Mouse (Mus musculus) cerebellum, adult 2 months (tissue): ENCODE data around the gene Ccdc12. TPM values are rescaled to one million over a fixed set of nuclear protein-coding genes. Genes with fewer than 3 reads are reported as not detected.

ENCODE experiments used
- DNase-seq, 2 experiments: peaks; one replicate each; pipeline ENCODE4 v3.0.0; 2021
- H3K27ac ChIP-seq: fragments of 200-500 bp; 2 replicates; pipeline ENCODE4 v1.5.1; 2012; ENCODE audit warnings: low read length, control low read depth, inconsistent platforms; ENCODE audit not compliant: insufficient read depth
- H3K27me3 ChIP-seq: fragments of 200-500 bp; 2 replicates; pipeline ENCODE4 v1.6.1; 2012; ENCODE audit warnings: inconsistent platforms, mild to moderate bottlenecking, low read length, moderate library complexity; ENCODE audit not compliant: control insufficient read depth, insufficient read depth
- H3K4me1 ChIP-seq: fragments of 200-500 bp; 2 replicates; pipeline ENCODE4 v1.6.1; 2011; ENCODE audit warnings: low read length; ENCODE audit not compliant: control insufficient read depth, insufficient read depth
- H3K4me3 ChIP-seq: fragments of 200-500 bp; replicated peaks from 2 replicates; pipeline ENCODE3; 2011; ENCODE audit warnings: mild to moderate bottlenecking, low read depth, low read length, control low read depth; ENCODE audit not compliant: insufficient read depth
- CTCF ChIP-seq: fragments of 200-500 bp; IDR thresholded peaks from 2 replicates; pipeline ENCODE4 v1.5.1; 2011; ENCODE audit warnings: low read depth, mild to moderate bottlenecking, control low read depth, low read length, moderate library complexity, borderline replicate concordance; ENCODE audit not compliant: insufficient read depth
- POLR2A ChIP-seq: fragments of 200-500 bp; IDR thresholded peaks from 2 replicates; pipeline ENCODE4 v1.6.1; 2011; ENCODE audit warnings: low read length, control low read depth, borderline replicate concordance; ENCODE audit not compliant: insufficient read depth
- WGBS: fragments of 180-500 bp; shearing (Covaris S2); methylation state at CpG from one replicate; pipeline ENCODE4 v1.1.7; 2018; 5-methylcytosine and 5-hydroxymethylcytosine counted together
- polyA plus RNA-seq: library from polyadenylated mRNA; depleted of rRNA; stranded (reverse); fragments of >200 nt; gene quantifications from 2 replicates; pipeline ENCODE4 v1.2.3, GENCODE M21; 2012

Gene Ccdc12
- polyA plus RNA-seq, 1 experiment: 102 TPM

DNA sequence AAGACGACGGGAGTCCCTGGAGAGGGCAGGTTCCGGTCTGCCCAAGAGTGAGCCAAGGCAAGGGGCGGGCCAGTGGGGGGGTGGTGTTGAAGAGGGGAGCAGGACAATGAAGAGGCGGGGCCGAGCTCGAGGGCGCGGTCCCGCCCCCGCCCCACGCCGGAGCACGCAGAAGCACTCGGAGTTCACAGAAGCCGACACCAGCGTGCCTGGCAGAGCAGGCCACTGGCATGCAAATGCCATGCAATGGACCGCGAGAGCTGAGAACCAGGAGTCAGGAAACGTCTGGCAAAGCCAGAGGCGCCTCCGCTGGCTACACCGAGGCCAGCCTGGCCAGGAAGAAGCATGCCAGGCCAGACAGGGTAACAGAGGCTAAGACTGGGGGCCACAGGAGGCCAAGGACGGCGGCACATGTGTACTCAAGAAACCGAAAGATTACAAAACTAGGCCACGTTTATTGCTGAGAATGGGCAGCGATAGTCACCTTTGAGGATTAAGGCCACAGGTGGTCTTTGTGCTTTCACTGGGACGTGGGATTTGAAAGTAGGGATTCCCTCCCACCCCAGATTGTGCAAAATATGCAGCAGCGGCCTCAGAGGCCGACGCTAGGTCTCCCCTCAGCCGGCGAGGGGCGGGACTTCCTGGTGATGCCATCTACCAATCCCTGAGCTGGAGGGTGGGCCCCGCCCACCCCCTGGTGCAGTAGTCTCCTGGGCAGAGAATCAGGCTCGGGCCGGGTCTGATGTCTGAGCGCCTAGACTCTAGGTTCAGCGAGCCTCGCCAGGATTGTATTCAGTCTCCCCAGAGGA is 31.7 kb upstream of the Ccdc12 start, which contains the start of gene Nradd:
Nradd (minus strand) TSS at position 92 of the 806 bp plus-strand sequence.
- H3K4me3 ChIP-seq: peak within 1 kb of the TSS; percentile 85
- H3K27me3 ChIP-seq: no peaks in the 10 kb centered on the region
- peak; percentile 85; the same call in 1 of the 2 replicates for TF ChIP-seq POLR2A
- TF ChIP-seq CTCF: 0 out of 2 replicates have a peak, but pooled peaks have one; percentile 11
- DNase-seq: peak; percentile 88 to 91
- peak within 1 kb of the TSS; percentile 55; the same call in 1 of the 2 replicates for H3K27ac ChIP-seq
- H3K4me1 ChIP-seq: peaks cover 3% of the 10 kb centered on the region; the same call in 1 of the 2 replicates
- WGBS: under 1% methylated on average over 41 of the region's 41 CpGs

DNA sequence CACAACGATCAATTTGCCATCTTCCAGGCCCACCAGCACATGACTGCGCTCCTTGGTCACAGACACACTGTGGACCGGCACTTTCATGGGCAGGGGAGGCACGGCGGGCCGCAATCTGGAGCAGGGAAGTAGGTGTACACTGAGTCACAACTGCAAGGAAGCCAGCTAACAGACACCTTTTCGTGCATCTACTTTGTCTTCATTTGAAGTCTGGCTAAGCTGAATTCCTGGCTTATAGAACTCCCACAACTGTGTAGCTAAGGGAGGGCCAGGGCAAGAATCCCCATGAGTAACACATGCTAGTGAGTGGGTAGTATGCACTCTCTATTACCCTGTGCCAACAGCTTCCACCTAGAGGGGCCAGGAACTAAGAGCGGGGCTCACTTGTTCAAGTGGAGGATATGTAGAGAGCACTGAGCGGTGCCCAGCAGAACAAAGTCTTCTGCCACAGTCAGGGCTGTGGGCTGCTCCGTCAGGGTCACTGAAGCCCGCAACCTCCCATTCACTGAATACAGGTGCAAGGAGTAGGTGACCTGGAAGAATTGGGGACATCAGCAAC is 30.9 kb upstream of the Ccdc12 start:
- peak overlapping the region; percentile 55; the same call in 1 of the 2 replicates for H3K27ac ChIP-seq
- H3K4me1 ChIP-seq: peaks cover 3% of the 10 kb centered on the region; the same call in 1 of the 2 replicates
- TF ChIP-seq POLR2A (no peak), CTCF (no peak)
- peak overlapping the region; percentile 85 for H3K4me3 ChIP-seq
- no peak for DNase-seq
- H3K27me3 ChIP-seq: no peaks in the 10 kb centered on the region
- 68% methylated on average over 11 of the region's 11 CpGs for WGBS

DNA sequence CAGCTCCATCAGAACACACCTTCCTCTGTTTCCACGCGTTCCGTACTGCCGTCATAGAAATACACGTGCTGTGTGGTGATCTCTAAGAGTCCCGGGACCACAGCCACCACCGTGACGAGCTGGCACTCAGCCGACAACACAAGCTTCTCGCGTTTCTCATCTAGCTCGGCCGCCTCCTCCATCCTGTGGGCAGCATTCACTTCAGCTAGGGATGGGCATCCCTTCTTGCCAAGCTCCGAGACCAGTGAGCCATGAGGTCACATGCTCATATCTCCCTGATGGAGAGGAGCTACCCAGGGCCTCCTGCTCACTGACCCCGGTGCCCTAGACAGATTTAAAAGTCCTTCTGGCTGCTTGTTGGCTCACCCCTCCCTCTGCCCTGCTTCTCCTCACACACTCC is 26.1 kb upstream of the Ccdc12 start:
- Histone ChIP-seq H3K4me3 (no peak overlapping the region), H3K4me1 (peaks cover 2% of the 10 kb centered on the region; the same call in 1 of the 2 replicates), H3K27me3 (no peaks in the 10 kb centered on the region), H3K27ac (no peak overlapping the region)
- no peak for TF ChIP-seq CTCF
- no peak for TF ChIP-seq POLR2A
- DNase-seq: no peak
- WGBS: 31% methylated on average over 15 of the region's 15 CpGs

DNA sequence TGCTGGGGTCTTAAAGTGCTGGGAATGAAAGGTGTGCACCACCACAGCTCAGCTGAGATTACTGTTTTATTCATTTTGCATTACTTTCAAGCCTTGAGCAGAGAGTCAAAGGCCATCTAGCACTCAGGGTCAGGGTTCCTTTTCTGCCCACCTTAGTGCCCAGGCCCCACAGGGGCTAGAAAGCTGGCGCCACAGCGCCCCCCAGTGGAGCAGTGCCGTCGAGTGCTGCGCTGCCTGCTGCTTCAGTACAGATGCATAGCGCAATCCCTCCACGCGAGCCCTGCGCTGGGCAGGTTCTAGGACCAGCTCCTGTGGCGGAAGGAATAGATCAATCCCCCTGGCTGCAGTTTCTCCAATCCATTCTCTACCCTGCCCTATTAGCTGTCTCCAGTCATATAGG is 25.1 kb upstream of the Ccdc12 start:
- no peak for TF ChIP-seq POLR2A
- peak; percentile 54 for TF ChIP-seq CTCF
- 39% methylated on average over 10 of the region's 10 CpGs for WGBS
- no peaks in the 10 kb centered on the region for H3K4me1 ChIP-seq
- peak in 1 of 2 experiments; percentile 50 for DNase-seq
- H3K4me3 ChIP-seq: no peak overlapping the region
- H3K27me3 ChIP-seq: no peaks in the 10 kb centered on the region
- H3K27ac ChIP-seq: no peak overlapping the region

DNA sequence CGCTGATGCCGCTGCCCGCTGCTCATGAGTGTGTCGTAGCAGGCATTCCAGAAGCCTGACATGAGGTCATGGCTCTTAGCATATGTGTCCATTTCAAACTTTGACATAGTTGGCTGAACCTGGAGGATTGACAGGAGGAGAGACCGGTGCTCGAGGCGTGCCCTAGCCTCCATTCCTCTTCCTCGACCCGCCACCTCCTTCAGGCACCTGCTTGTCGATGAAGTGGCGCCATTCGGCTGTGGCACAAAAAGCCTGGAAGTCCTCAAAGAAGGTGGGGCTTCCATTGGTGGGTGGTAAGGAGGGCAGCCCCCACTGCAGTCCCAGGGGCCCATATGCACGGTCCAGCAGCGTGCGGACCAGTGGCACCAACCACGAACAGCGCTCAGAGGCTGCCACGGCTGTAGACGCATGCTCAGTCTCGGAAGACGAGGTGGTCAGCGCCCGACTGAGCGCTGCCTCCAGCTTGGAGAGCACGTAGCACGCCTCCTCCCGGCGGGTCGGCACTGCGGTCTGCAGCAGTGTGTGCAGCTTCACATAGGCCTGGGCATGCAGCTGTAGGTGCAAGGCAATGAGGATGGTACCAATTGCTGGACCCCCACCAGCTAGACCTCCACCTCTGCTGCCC is 24.5 kb upstream of the Ccdc12 start:
- WGBS: 52% methylated on average over 30 of the region's 30 CpGs
- Histone ChIP-seq H3K27me3 (no peaks in the 10 kb centered on the region), H3K4me1 (no peaks in the 10 kb centered on the region), H3K4me3 (no peak overlapping the region), H3K27ac (no peak overlapping the region)
- DNase-seq: no peak
- TF ChIP-seq CTCF: no peak
- TF ChIP-seq POLR2A: no peak

DNA sequence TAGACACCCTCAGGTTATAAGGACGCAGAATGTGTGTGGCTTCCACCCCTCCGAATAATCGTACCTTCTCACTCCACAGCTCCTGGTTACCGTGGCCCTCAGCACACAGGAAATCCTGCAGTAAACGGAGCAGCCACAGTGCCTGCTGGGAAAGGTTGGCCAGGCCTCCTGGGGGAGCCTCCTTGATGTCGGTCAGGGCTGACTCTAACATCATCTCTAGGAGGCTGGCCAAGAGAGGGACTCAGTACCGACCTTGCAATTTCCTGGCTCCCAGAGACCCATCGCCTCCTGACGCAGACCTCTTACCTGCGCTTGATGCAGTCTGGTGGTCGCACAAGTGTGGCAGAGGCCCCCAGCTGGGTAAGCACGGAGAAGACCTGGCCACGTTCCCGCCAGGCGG is 23.6 kb upstream of the Ccdc12 start:
- Histone ChIP-seq H3K27ac (no peak overlapping the region), H3K4me1 (peaks cover under 1% of the 10 kb centered on the region; the same call in 1 of the 2 replicates), H3K4me3 (no peak overlapping the region), H3K27me3 (no peaks in the 10 kb centered on the region)
- WGBS: 73% methylated on average over 15 of the region's 15 CpGs
- TF ChIP-seq POLR2A: no peak
- TF ChIP-seq CTCF: no peak
- DNase-seq: no peak

DNA sequence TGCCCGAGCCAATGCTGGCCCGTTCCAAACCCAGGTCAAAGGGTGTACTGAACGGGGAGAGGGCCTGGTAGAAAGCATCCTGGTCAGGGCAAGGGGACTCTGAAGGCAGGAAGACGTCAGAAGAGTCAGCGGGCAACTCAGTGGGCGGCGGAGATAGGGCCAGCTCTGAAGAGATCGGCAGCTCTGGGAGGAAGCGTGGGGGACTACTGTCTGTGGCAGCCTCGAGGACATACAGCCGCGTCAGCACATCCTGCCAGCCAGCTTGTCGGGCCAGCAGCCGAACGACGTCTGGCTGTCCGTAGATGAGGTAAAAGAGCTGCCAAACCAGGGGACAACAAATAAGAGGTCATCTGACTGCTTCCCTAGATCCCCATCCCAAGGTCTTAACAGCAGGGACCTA is 22.4 kb upstream of the Ccdc12 start:
- Histone ChIP-seq H3K27ac (no peak overlapping the region), H3K4me1 (peaks cover 12% of the 10 kb centered on the region), H3K4me3 (no peak overlapping the region), H3K27me3 (no peaks in the 10 kb centered on the region)
- 75% methylated on average over 17 of the region's 17 CpGs for WGBS
- DNase-seq: no peak
- TF ChIP-seq CTCF (no peak), POLR2A (no peak)
